Mouse (Mus musculus): ENCODE measurements around the gene Zfp991. TPM values are rescaled to one million over a fixed set of nuclear protein-coding genes. Genes with fewer than 3 reads are reported as not detected.
"Not testable (repeated sequence)": the region's sequence is repeated elsewhere in the genome, so short reads cannot be mapped to it uniquely, and the experiment has no call there.

The Zfp991 gene
- polyA plus RNA-seq, 1 experiment from 2014 or later = 6.5 TPM

DNA sequence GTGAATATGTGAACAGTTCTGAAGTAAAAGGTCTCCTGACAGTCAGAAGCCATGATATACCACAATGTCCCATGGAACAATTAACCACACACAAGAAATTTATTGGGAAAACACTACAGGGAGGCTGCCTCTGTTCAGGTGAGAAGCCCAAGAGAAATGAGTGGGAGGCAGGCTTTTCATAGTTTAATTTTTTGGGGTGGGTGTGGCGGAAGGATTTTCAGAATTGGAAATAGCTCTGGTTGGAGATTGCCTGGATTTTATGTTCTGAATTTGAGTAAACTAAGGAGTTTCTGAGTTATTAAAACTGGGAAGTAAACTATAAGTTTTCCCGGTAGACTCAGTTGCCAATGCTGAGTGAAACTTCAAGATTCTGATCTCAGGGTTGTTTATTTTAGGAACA, 4.7 kb upstream of the Zfp991 start:
- H3K4me2 ChIP-seq; H3K36me3 ChIP-seq; H3K27me3 ChIP-seq; H3K9ac ChIP-seq; H3K4me1 ChIP-seq; H3K27ac ChIP-seq; ATAC-seq (ENCODE audit: insufficient number of reproducible peaks, low FRiP score, low TSS enrichment, low read depth); H3K4me3 ChIP-seq: not testable (repeated sequence)
- 82% methylated on average over 2 of the region's 2 CpGs for WGBS
- peaks cover 29% of the 10 kb centered on the region; the same call in 1 of the 2 replicates for H3K9me3 ChIP-seq

- H3K9me3 ChIP-seq = peaks cover 19% of the 10 kb centered on the region; the same call in 1 of the 2 replicates
- H3K4me1 ChIP-seq; H3K4me3 ChIP-seq; H3K27ac ChIP-seq; H3K27me3 ChIP-seq; H3K4me2 ChIP-seq; H3K9ac ChIP-seq; H3K36me3 ChIP-seq; ATAC-seq (ENCODE audit: insufficient number of reproducible peaks, low FRiP score, low TSS enrichment, low read depth): not testable (repeated sequence)
Observed at GRCm38 (mm10) chr4:147128152-147128551, 3.7 kb upstream of the Zfp991 start.

DNA sequence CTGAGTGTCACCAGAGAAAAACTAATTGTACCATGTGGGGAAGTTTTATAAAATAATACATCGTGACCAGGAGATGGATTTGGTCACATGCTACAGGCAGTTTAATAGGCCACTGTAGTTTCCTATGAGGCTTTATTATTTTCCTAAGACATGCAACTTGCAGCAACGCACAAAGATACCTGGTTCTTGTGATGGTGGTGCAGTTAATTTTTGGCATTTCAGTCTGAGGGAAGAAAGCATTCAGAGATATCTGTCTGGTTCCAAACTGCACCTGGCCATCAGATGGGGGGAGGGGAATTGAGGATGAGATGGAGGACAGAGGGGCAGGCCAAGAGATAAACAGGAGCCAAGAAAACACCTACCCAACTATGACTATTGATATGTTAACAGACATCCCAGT, 1.8 kb downstream of the Zfp991 start:
- H3K27ac ChIP-seq; H3K27me3 ChIP-seq; H3K9ac ChIP-seq; H3K4me3 ChIP-seq; H3K9me3 ChIP-seq; H3K4me2 ChIP-seq; H3K36me3 ChIP-seq; ATAC-seq (ENCODE audit: insufficient number of reproducible peaks, low FRiP score, low TSS enrichment, low read depth); H3K4me1 ChIP-seq: not testable (repeated sequence)
- WGBS = 51% methylated on average over 2 of the region's 2 CpGs

DNA sequence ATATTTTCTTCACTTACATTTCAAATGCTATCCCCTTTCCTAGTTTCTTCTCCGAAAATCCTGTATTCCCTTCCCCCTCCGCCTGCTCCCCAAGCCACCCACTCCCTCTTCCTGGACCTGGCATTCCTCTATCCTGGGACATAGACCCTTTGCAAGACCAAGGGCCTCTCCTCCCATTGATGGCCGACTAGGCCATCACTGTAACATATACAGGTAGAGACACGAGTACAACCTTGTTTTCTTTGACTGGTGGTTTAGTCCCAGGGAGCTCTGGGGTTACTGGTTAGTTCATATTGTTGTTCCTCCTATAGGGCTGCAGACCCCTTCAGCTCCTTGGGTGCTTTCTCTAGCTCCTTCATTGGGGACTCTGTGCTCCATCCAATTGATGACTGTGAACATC, 9.9 kb downstream of the Zfp991 start:
- 76% methylated on average over 4 of the region's 4 CpGs for WGBS
- peak; percentile 67; the same call in 1 of the 2 replicates for ATAC-seq (ENCODE audit: insufficient number of reproducible peaks, low FRiP score, low TSS enrichment, low read depth)
- H3K4me3 ChIP-seq, H3K9ac ChIP-seq, H3K9me3 ChIP-seq, H3K27me3 ChIP-seq, H3K4me2 ChIP-seq, H3K27ac ChIP-seq, H3K4me1 ChIP-seq, H3K36me3 ChIP-seq: not testable (repeated sequence)

DNA sequence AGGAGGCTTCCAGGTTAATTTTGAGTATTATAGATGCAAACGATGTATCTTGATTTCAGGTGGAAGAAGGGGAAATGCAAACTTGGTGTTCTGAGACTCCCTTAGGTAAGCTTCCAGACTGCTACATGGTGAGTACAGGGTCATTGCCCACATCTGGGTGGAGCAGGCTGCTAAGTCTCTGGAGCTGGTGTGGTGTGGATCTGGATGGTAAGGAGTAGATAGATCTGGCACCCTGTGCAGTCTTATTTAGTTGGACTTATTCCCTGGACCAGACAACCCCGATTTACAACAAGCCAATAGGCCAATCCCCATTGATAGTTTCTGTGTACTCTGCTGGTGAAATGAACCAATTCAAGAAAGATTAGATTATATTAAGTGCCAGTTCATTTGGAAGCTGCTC, 33.4 kb downstream of the Zfp991 start:
- not testable (repeated sequence) for H3K27ac ChIP-seq; H3K4me2 ChIP-seq; H3K36me3 ChIP-seq; H3K9me3 ChIP-seq; H3K9ac ChIP-seq; H3K4me3 ChIP-seq; ATAC-seq (ENCODE audit: insufficient number of reproducible peaks, low FRiP score, low TSS enrichment, low read depth); H3K4me1 ChIP-seq; H3K27me3 ChIP-seq
- WGBS = 93% methylated on average over 2 of the region's 2 CpGs

GRCm38 (mm10) chr4:147170547-147170946, 38.7 kb downstream of the Zfp991 start:
- not testable (repeated sequence) for H3K27ac ChIP-seq; H3K4me3 ChIP-seq; H3K36me3 ChIP-seq; H3K27me3 ChIP-seq; H3K4me1 ChIP-seq; H3K9ac ChIP-seq; ATAC-seq (ENCODE audit: insufficient number of reproducible peaks, low FRiP score, low TSS enrichment, low read depth); H3K9me3 ChIP-seq; H3K4me2 ChIP-seq
- WGBS = 96% methylated on average over 2 of the region's 2 CpGs

- not testable (repeated sequence) for H3K36me3 ChIP-seq, H3K4me2 ChIP-seq, H3K9ac ChIP-seq, H3K9me3 ChIP-seq, H3K4me1 ChIP-seq, H3K4me3 ChIP-seq, H3K27me3 ChIP-seq, H3K27ac ChIP-seq
- 57% methylated on average over 1 of the region's 4 CpGs for WGBS
- ATAC-seq (ENCODE audit: insufficient number of reproducible peaks, low FRiP score, low TSS enrichment, low read depth) = peak; percentile 49; the same call in 1 of the 2 replicates
Observed at GRCm38 (mm10) chr4:147171557-147171956, 39.7 kb downstream of the Zfp991 start.

DNA sequence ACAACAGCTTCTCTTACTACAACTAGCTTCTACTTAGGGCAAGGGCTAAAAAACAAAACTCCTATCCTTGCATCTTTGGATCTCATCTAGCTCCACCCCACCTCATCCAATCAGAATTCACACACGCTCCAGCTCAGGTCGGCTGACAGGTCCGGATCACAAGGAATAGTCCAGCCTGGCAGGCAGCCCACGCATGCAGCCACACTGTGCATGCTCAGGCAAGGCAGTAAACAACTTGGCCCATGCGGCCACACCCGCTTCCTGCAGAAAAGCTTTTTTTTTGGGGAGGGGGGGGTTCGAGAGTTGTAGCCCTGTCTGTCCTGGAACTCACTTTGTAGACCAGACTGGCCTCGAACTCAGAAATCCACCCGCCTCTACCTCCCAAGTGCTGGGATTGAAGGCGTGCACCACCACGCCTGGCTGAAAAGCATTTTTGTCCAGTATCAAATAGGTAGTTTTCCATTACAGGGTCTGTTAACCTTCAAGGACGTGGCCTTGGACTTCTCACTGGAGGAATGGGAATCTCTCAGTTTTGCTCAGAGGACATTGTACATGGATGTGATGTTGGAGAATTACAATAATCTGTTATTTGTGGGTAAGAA, 44.5 kb downstream of the Zfp991 start:
- H3K9me3 ChIP-seq, H3K36me3 ChIP-seq, H3K9ac ChIP-seq, H3K4me1 ChIP-seq, H3K4me3 ChIP-seq, H3K27me3 ChIP-seq, H3K4me2 ChIP-seq, H3K27ac ChIP-seq: not testable (repeated sequence)
- WGBS = 88% methylated on average over 11 of the region's 12 CpGs
- ATAC-seq (ENCODE audit: insufficient number of reproducible peaks, low FRiP score, low TSS enrichment, low read depth) = peak; percentile 62

DNA sequence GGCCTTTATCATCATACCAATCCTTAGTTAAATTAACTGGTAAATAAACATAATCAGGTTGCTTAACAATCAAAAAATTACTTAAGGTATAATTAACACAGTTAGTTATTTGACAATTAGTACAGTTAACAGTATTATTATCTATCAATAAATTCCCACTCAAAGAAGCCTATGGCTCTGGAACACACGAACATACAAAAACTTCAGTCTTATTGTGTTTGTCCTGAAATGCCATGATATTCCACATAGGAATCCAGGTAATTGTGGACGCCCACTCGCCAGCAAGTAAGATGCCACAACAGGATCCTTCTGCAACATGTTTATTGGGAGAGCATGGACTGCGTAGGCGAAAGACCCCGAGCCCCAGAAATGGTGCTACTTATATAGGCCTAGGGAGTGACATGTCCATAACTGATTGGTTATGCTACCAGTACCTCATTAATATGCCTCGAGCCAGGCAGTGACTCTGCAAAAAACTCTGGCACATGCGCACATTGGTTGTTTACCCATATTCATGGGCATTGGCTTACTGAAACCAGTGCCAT, 49.4 kb downstream of the Zfp991 start:
- H3K27me3 ChIP-seq; H3K9ac ChIP-seq; H3K4me1 ChIP-seq; H3K36me3 ChIP-seq; ATAC-seq (ENCODE audit: insufficient number of reproducible peaks, low FRiP score, low TSS enrichment, low read depth); H3K4me3 ChIP-seq; H3K9me3 ChIP-seq; H3K4me2 ChIP-seq; H3K27ac ChIP-seq: not testable (repeated sequence)
- WGBS = 92% methylated on average over 8 of the region's 8 CpGs

DNA sequence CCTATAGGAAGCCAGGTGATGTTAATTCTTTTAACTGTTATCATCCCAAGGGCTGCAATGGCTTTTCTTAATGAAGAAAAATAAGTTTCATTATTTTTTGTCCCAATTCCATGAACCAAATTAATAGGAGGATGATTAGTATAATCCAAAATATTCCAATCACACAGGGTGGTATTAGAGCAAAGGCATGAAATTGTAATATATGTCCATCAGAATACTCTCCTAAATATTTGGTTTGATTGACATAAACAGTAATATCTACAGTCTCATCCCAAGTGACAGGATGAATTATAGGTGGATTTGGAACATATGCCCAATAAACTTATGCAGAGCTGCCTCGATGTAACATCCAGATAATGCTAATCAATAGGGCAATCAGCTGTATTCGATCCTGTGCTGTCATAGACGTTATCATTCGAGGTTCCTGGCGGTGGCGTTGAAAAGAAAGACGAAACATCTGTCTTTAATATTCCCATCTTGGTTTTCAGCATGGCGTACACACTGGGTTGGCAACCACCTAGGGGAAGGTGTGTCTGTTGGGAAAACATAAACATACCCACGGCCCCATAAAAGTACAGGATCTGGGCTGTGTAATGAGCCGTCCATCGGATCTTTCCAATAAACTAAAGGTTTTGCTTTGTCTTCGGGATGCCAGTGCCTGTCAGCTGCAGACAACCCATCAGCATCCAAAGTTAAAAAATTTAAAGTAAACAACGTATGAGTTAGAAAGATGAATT, 50.3 kb downstream of the Zfp991 start:
- no CpG with 5 or more reads among the region's 13 CpGs for WGBS

DNA sequence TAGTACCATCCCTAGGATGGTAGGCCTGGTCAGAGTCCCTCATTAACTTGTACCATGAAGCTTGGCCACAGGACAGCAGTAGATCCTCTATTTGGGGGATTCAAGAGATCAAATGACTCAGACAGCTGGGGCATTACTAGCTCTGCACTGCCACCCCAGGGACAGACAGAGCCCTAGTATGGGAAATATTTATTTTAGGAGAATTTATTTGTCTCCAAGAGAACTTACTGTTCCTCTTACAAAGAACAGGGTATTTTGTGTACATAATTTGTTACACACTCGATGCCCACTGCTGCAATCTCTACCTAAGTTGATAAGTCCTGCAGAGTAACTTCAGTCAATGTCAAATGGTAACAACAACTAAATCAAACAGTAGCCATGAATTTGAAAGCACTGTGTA, 55.0 kb downstream of the Zfp991 start:
- not testable (repeated sequence) for H3K9me3 ChIP-seq, H3K4me1 ChIP-seq, H3K27me3 ChIP-seq, H3K4me2 ChIP-seq, H3K27ac ChIP-seq, H3K4me3 ChIP-seq, H3K9ac ChIP-seq, H3K36me3 ChIP-seq
- 80% methylated on average over 1 of the region's 1 CpGs for WGBS
- peak; percentile 66; the same call in 1 of the 2 replicates for ATAC-seq (ENCODE audit: insufficient number of reproducible peaks, low FRiP score, low TSS enrichment, low read depth)

More for the DNA sequence above, 50.3 kb downstream of the Zfp991 start:
- H3K36me3 ChIP-seq, H3K27me3 ChIP-seq, H3K9me3 ChIP-seq, H3K4me3 ChIP-seq, H3K4me1 ChIP-seq, H3K9ac ChIP-seq, H3K27ac ChIP-seq, H3K4me2 ChIP-seq: not testable (repeated sequence)
- ATAC-seq (ENCODE audit: insufficient number of reproducible peaks, low FRiP score, low TSS enrichment, low read depth) = 0 out of 2 replicates have a peak, but pooled peaks have one; percentile 59

GRCm38 (mm10) chr4:147187283-147187965, 55.6 kb downstream of the Zfp991 start:
- WGBS = 64% methylated on average over 69 of the region's 71 CpGs
- not testable (repeated sequence) for H3K27me3 ChIP-seq, H3K36me3 ChIP-seq, H3K27ac ChIP-seq, H3K9me3 ChIP-seq, H3K9ac ChIP-seq, H3K4me1 ChIP-seq, H3K4me3 ChIP-seq, H3K4me2 ChIP-seq
- ATAC-seq (ENCODE audit: insufficient number of reproducible peaks, low FRiP score, low TSS enrichment, low read depth) = peak; percentile 68; the same call in 1 of the 2 replicates

Measured in limb, embryonic 15.5 days (tissue).